8 mouse cellular contexts compared by ENCODE assay signal in the genomic region with DNA sequence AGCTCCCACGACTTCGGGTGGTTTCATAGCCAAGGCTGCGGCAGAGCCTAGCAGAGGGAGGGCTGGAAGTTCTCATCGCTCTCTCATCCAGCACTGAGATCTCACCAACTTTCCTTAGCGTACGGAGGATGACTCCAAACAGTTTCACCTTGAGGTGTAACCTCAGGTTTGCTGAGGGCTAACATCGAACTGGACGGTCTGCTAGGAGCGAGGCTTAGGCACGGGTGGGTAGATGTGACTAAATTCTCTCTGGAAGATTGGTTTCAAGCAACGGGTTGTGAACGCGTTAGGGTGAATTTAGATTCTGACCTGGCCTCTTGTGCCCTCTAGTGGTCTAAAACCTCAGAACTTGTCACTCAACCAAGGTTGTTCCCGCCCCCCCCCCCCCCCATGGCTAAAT. TPM values are rescaled to one million over a fixed set of nuclear protein-coding genes. Genes with fewer than 3 reads are reported as not detected.
A peak's percentile ranks its signal among the peaks of the same experiment; 100 is the strongest.
DNase-seq lines count a peak whose midpoint lies in the region; ATAC-seq and TF ChIP-seq lines count a peak whose summit lies in the region.

No protein-coding gene starts in this region.

- H3K27ac ChIP-seq in CH12.LX (ENCODE audit: insufficient read depth, low read depth) = no peak overlapping the region
- H3K27ac ChIP-seq in heart, adult 2 months = no peak overlapping the region; the same call in 1 of the 2 replicates
- H3K27ac ChIP-seq in liver, embryonic 14.5 days = no peak overlapping the region

- 2% methylated on average over 14 of the region's 14 CpGs for WGBS in heart, adult 2 months
- WGBS in liver, embryonic 14.5 days (ENCODE audit: insufficient replicate concordance) = 3% methylated on average over 14 of the region's 14 CpGs

- no peak for ATAC-seq in liver, embryonic 14.5 days (ENCODE audit: insufficient read depth)
- ATAC-seq in erythroid progenitor cell, adult 5-6 weeks (replicated peaks; ENCODE audit: low FRiP score, poor library complexity, severe bottlenecking) = no peak

- H3K27me3 ChIP-seq in CH12.LX (replicated peaks) = peaks cover 5% of the 10 kb centered on the region
- H3K27me3 ChIP-seq in heart, adult 2 months (ENCODE audit: control insufficient read depth, insufficient read depth, low read length) = peaks cover under 1% of the 10 kb centered on the region
- peaks cover 25% of the 10 kb centered on the region for H3K27me3 ChIP-seq in liver, embryonic 14.5 days (ENCODE audit: control insufficient read depth, insufficient read depth, low read length)

- peaks cover 0 to 4% of the 10 kb centered on the region in 2 experiments; a peak in 2 of 4 replicates for H3K4me1 ChIP-seq in CH12.LX (ENCODE audit: control insufficient read depth in 1 of 2, insufficient read depth in 2 of 2)
- H3K4me1 ChIP-seq in heart, adult 2 months (ENCODE audit: control insufficient read depth, insufficient read depth, low read length) = no peaks in the 10 kb centered on the region
- H3K4me1 ChIP-seq in liver, embryonic 14.5 days (replicated peaks; ENCODE audit: control insufficient read depth in 2 of 2, insufficient read depth in 2 of 2, low read length in 1 of 2) = peaks cover 0 to 3% of the 10 kb centered on the region in 2 experiments; a peak in 1 of 4 replicates

- no peaks in the 10 kb centered on the region for H3K9me3 ChIP-seq in CH12.LX (replicated peaks; ENCODE audit: low read length)
- H3K9me3 ChIP-seq in liver, embryonic 14.5 days (ENCODE audit: control insufficient read depth, low read length) = no peaks in the 10 kb centered on the region

- TF ChIP-seq POLR2A in CH12.LX (IDR thresholded peaks at IDR 0.05; ENCODE audit: low read depth, low read length) = no peak
- TF ChIP-seq POLR2A in heart, adult 2 months (IDR thresholded peaks at IDR 0.05; ENCODE audit: insufficient read depth, low read depth, low read length) = no peak

- dilution Hi-C loops in CH12.LX (cut with MboI; ENCODE audit: extremely low pct_ligation_motif_present, extremely low pct_unique_long_range_greater_than_20kb, low sequenced_read_pairs) = no loop called here

- DNase-seq in 3134 (ENCODE audit: extremely low read depth, insufficient read length, low spot score) (peak; percentile 27), CH12.LX (ENCODE audit: extremely low read depth) (peak; percentile 76)
- DNase-seq in cerebellum, postnatal 36 days = peak; percentile 49 to 65
- DNase-seq in heart, adult 2 months = peak; percentile 63 to 65
- DNase-seq in kidney, adult 8-10 months = peak; percentile 41 to 66
- DNase-seq in liver, embryonic 14.5 days (ENCODE audit: low read depth in 3 of 3, low spot score in 3 of 3) = peak in 1 of 3 experiments; percentile 13
- peak; percentile 71 for DNase-seq in neural tube, embryonic 10.5 days (ENCODE audit: extremely low spot score, low spot score)

- TF ChIP-seq EP300 in CH12.LX (IDR thresholded peaks at IDR 0.05; ENCODE audit: low read length) = no peak
- TF ChIP-seq EP300 in heart, adult 2 months (IDR thresholded peaks at IDR 0.05; ENCODE audit: insufficient read depth, low read depth, low read length) = 0 out of 2 replicates have a peak, but pooled peaks have one; percentile 32
- TF ChIP-seq EP300 in liver, embryonic 14.5 days (IDR thresholded peaks at IDR 0.05; ENCODE audit: low read depth) = no peak

- no peaks in the 10 kb centered on the region for H3K79me2 ChIP-seq in CH12.LX (replicated peaks; ENCODE audit: control insufficient read depth, extremely low read depth, insufficient read depth, poor library complexity, severe bottlenecking)
- H3K79me2 ChIP-seq in heart, adult 2 months (replicated peaks; ENCODE audit: control insufficient read depth, insufficient read depth, low read length) = no peaks in the 10 kb centered on the region

- H3K9ac ChIP-seq in CH12.LX (ENCODE audit: insufficient read depth, low read depth) = no peak overlapping the region
- H3K9ac ChIP-seq in heart, adult 2 months (ENCODE audit: low read depth, low read length) = 0 out of 2 replicates have a peak overlapping the region, but pooled peaks have one; percentile 13
- no peak overlapping the region for H3K9ac ChIP-seq in liver, embryonic 14.5 days (replicated peaks)

- in situ Hi-C loops in CH12.LX (cut with MboI; ENCODE audit: low pct_ligation_motif_present, low pct_unique_long_range_greater_than_20kb, low sequenced_read_pairs) = no loop called here

- H3K36me3 ChIP-seq in CH12.LX (replicated peaks in 1 of 2; ENCODE audit: control insufficient read depth in 1 of 2, insufficient read depth in 1 of 2, low read length in 1 of 2) = no peaks in the 10 kb centered on the region
- no peaks in the 10 kb centered on the region for H3K36me3 ChIP-seq in heart, adult 2 months (ENCODE audit: control insufficient read depth, insufficient read depth, low read length)
- H3K36me3 ChIP-seq in liver, embryonic 14.5 days (replicated peaks; ENCODE audit: control insufficient read depth, insufficient read depth, low read depth) = no peaks in the 10 kb centered on the region

- peak; percentile 9 to 75; a peak in 2 of 4 replicates for TF ChIP-seq CTCF in CH12.LX (conservative IDR thresholded peaks at IDR 0.05 in 1 of 2, IDR thresholded peaks at IDR 0.05 in 1 of 2; ENCODE audit: low read depth in 2 of 2, low read length in 2 of 2)
- TF ChIP-seq CTCF in heart, adult 2 months (IDR thresholded peaks at IDR 0.05) = peak; percentile 78
- peak; percentile 45; the same call in 1 of the 2 replicates for TF ChIP-seq CTCF in liver, embryonic 14.5 days (IDR thresholded peaks at IDR 0.05; ENCODE audit: low read depth)

- peak; percentile 71 for TF ChIP-seq RAD21 in CH12.LX (IDR thresholded peaks at IDR 0.05; ENCODE audit: low read depth, low read length)

- intact Hi-C loops in heart, adult 2 months (cut with DNase I) = loop anchor here (1.0 to 5.0 kb wide), 4 partner anchors 182 to 521 kb away; no protein-coding TSS in a partner anchor

- peak overlapping the region; percentile 52 for H3K4me2 ChIP-seq in CH12.LX (ENCODE audit: insufficient read depth, low read depth, poor library complexity, severe bottlenecking)
- H3K4me2 ChIP-seq in liver, embryonic 14.5 days (ENCODE audit: low read depth) = peak overlapping the region; percentile 51

- H3K4me3 ChIP-seq in CH12.LX (replicated peaks in 1 of 3; ENCODE audit: low read depth in 2 of 3, low read length in 2 of 3, poor library complexity in 1 of 3) = no peak overlapping the region
- no peak overlapping the region for H3K4me3 ChIP-seq in heart, adult 2 months
- peak overlapping the region in 1 of 2 experiments; percentile 27; a peak in 1 of 4 replicates for H3K4me3 ChIP-seq in liver, embryonic 14.5 days (ENCODE audit: insufficient read depth in 1 of 2, low read depth in 2 of 2, low read length in 2 of 2)

TF ChIP-seq in CH12.LX, 34 proteins besides CTCF, POLR2A, EP300 and RAD21:
- TF ChIP-seq ELF1 (IDR thresholded peaks at IDR 0.05; ENCODE audit: low read depth, low read length) (no peak), MAX (IDR thresholded peaks at IDR 0.05; ENCODE audit: low read length) (no peak), POLR2AphosphoS2 (IDR thresholded peaks at IDR 0.05; ENCODE audit: low read depth, low read length) (no peak), USF2 (conservative IDR thresholded peaks at IDR 0.05; ENCODE audit: low read depth, low read length) (no peak), SMC3 (IDR thresholded peaks at IDR 0.05; ENCODE audit: low read depth, low read length) (peak; percentile 79), IRF4 (IDR thresholded peaks at IDR 0.05; ENCODE audit: low read depth, low read length) (0 out of 2 replicates have a peak, but pooled peaks have one; percentile 15), CHD1 (IDR thresholded peaks at IDR 0.05; ENCODE audit: low read depth, low read length) (no peak), SIN3A (IDR thresholded peaks at IDR 0.05; ENCODE audit: low read length) (no peak), RCOR1 (conservative IDR thresholded peaks at IDR 0.05; ENCODE audit: low read depth, low read length) (no peak), MAZ (IDR thresholded peaks at IDR 0.05; ENCODE audit: low read depth, low read length) (no peak), MXI1 (IDR thresholded peaks at IDR 0.05; ENCODE audit: low read depth, low read length) (no peak), CHD2 (IDR thresholded peaks at IDR 0.05; ENCODE audit: low read length) (no peak), ZC3H11A (IDR thresholded peaks at IDR 0.05; ENCODE audit: low read depth, low read length) (peak; percentile 48)

RNA-seq across cellular contexts. Expression of gene Pdgfra, which starts 9.0 kb away (rescaled TPM):
- total RNA-seq in CH12.LX (2012; rRNA removed) (0.04 and 0.25 TPM in 2 replicates), CH12.LX (2014; rRNA removed) (0.13 TPM in 1 of 2 replicates, not detected in the other)
- polyA plus RNA-seq in CH12.LX (2012; ENCODE audit: insufficient read length, low read depth) = 0.10 and 0.13 TPM in 2 replicates
- total RNA-seq in heart, adult 2 months (2021) = 10 to 100 TPM; 27.8 to 29.3 TPM
- polyA plus RNA-seq in heart, adult 2 months (2012; rRNA removed) = 11.8 and 23.3 TPM in 2 replicates
- 0.86 and 1.6 TPM in 2 replicates for polyA plus RNA-seq in liver, embryonic 14.5 days (2012; rRNA removed)
- 1.2 and 1.8 TPM in 2 replicates for polyA plus RNA-seq in liver, embryonic 14.5 days (2014; fragmentation: Nextera tagmentation; extraction: Ambion mirVana)
- 0.42 TPM in 1 of 2 replicates, not detected in the other for total RNA-seq in erythroid progenitor cell, adult 5-6 weeks (2015; ENCODE audit: low replicate concordance)
- total RNA-seq in erythroid progenitor cell, adult 5-6 weeks (2017; ENCODE audit: low replicate concordance) = 0.26 TPM in 1 of 2 replicates, not detected in the other

Comparison
In these comparisons a context has a peak if more than half of its experiments do, and no peak if none do; other contexts are left out.
1. RNA of gene Pdgfra, which starts 9.0 kb away (total RNA-seq): 27.8 to 29.3 TPM in heart, adult 2 months; 0.26 to 0.42 TPM in erythroid progenitor cell, adult 5-6 weeks and 0.04 to 0.25 TPM in CH12.LX; every median in the first group is over 10 times any median in the second.
2. Peak in every context shown above with its lines, with median percentiles within 50 percentile points of each other: CTCF ChIP-seq.